Mouse (Mus musculus) ES-E14 (cell line): Measurements from ENCODE around the gene Gper1. TPM values are rescaled to one million over a fixed set of nuclear protein-coding genes. Genes with fewer than 3 reads are reported as not detected.

Experiments used
- DNase-seq: peaks from one replicate; pipeline ENCODE4 v3.0.0-alpha.2; 2013; ENCODE audit warnings: low read depth, low spot score
- H3K27ac ChIP-seq: 2 replicates; pipeline ENCODE4 v1.5.1; 2012; ENCODE audit warnings: low read depth, mild to moderate bottlenecking, low read length, moderate library complexity, mixed read lengths; ENCODE audit not compliant: poor library complexity, insufficient read depth, severe bottlenecking
- H3K36me3 ChIP-seq: 2 replicates; pipeline ENCODE4 v1.6.1; 2012; ENCODE audit warnings: mild to moderate bottlenecking, low read length, moderate library complexity, mixed read lengths; ENCODE audit not compliant: control insufficient read depth, poor library complexity, insufficient read depth, severe bottlenecking
- H3K4me1 ChIP-seq, 2 experiments: fragments of 150-350 bp in 1 of 2; sonication (generic) in 1 of 2; 2 replicates each; pipeline ENCODE4 v1.6.1; 2012; ENCODE audit warnings: low read length in 2 of 2, mild to moderate bottlenecking in 1 of 2, mixed read lengths in 1 of 2; ENCODE audit not compliant: control insufficient read depth in 2 of 2, insufficient read depth in 2 of 2, poor library complexity in 1 of 2
- H3K4me3 ChIP-seq, 2 experiments: fragments of 150-350 bp in 1 of 2; sonication (generic) in 1 of 2; 2 replicates each; pipeline ENCODE4 v1.5.1; 2012; ENCODE audit warnings: low read length in 2 of 2, low read depth in 1 of 2, mild to moderate bottlenecking in 1 of 2, mixed read lengths in 1 of 2; ENCODE audit not compliant: insufficient read depth in 1 of 2, poor library complexity in 1 of 2, severe bottlenecking in 1 of 2
- H3K9ac ChIP-seq: 2 replicates; pipeline ENCODE4 v1.6.1; 2012; ENCODE audit warnings: low read depth, mild to moderate bottlenecking, low read length, mixed read lengths; ENCODE audit not compliant: poor library complexity, insufficient read depth, severe bottlenecking
- H3K9me3 ChIP-seq: fragments of 150-350 bp; sonication (generic); 2 replicates; pipeline ENCODE4 v1.6.1; 2012; ENCODE audit warnings: low read depth, mild to moderate bottlenecking, low read length; ENCODE audit not compliant: control insufficient read depth, insufficient read depth
- CHD2 ChIP-seq: IDR thresholded peaks from 2 replicates; pipeline ENCODE4 v1.6.1; 2014; ENCODE audit warnings: mild to moderate bottlenecking, low read depth, low read length, inconsistent platforms
- HCFC1 ChIP-seq: IDR thresholded peaks from 2 replicates; pipeline ENCODE4 v1.6.1; 2012; ENCODE audit warnings: low read length, inconsistent platforms, borderline replicate concordance; ENCODE audit not compliant: insufficient read depth
- MAFK ChIP-seq: IDR thresholded peaks from 2 replicates; pipeline ENCODE4 v1.6.1; 2014; ENCODE audit warnings: mild to moderate bottlenecking, low read depth, low read length, inconsistent platforms; ENCODE audit not compliant: insufficient read depth
- ZC3H11A ChIP-seq: IDR thresholded peaks from 2 replicates; pipeline ENCODE4 v1.6.1; 2012; ENCODE audit warnings: low read depth, mild to moderate bottlenecking, inconsistent platforms, low read length, borderline replicate concordance
- ZNF384 ChIP-seq: IDR thresholded peaks from 2 replicates; pipeline ENCODE4 v1.6.1; 2012; ENCODE audit warnings: low read depth, low read length, inconsistent platforms
- in situ Hi-C, 2 experiments: fragments of 600-800 bp; cut with MboI; formaldehyde crosslinking; loops; one replicate each; pipeline ENCODE4 v1.15.1; 2025; ENCODE audit warnings: low sequenced_read_pairs in 2 of 2, inconsistent platforms in 1 of 2; ENCODE audit not compliant: unreplicated experiment in 2 of 2
- total RNA-seq: library from RNA; depleted of rRNA; stranded (reverse); fragments of 300-350 nt; gene quantifications from 2 replicates; pipeline ENCODE4 v1.2.3, GENCODE M21; 2012

Gene Gper1
- total RNA-seq, 1 experiment = 0.27 TPM

GRCm38 (mm10) chr5:139403692-139404260 lies 19.2 kb upstream of the Gper1 start:
- no peak overlapping the region for H3K9ac ChIP-seq
- H3K27ac ChIP-seq = no peak overlapping the region
- TF ChIP-seq MAFK = no peak
- TF ChIP-seq HCFC1 = no peak
- TF ChIP-seq ZC3H11A = no peak
- TF ChIP-seq CHD2 = no peak
- no peak for TF ChIP-seq ZNF384
- DNase-seq = no peak
- no peaks in the 10 kb centered on the region for H3K9me3 ChIP-seq
- peaks cover 0 to 2% of the 10 kb centered on the region in 2 experiments; a peak in 1 of 4 replicates for H3K4me1 ChIP-seq
- peaks cover 5% of the 10 kb centered on the region; the same call in 1 of the 2 replicates for H3K36me3 ChIP-seq
- H3K4me3 ChIP-seq = no peak overlapping the region
- in situ Hi-C loops = no loop called here

GRCm38 (mm10) chr5:139404801-139405401 lies 18.1 kb upstream of the Gper1 start, which contains the start of gene C130050O18Rik:
Gene C130050O18Rik, plus strand, starts transcription at chr5:139405280.
- peaks cover 5% of the 10 kb centered on the region; the same call in 1 of the 2 replicates for H3K36me3 ChIP-seq
- no peak within 1 kb of the TSS for H3K27ac ChIP-seq
- no peak for DNase-seq
- H3K9me3 ChIP-seq = no peaks in the 10 kb centered on the region
- peaks cover 0 to 2% of the 10 kb centered on the region in 2 experiments; a peak in 1 of 4 replicates for H3K4me1 ChIP-seq
- no peak for TF ChIP-seq HCFC1
- TF ChIP-seq MAFK = no peak
- TF ChIP-seq CHD2 = no peak
- TF ChIP-seq ZNF384 = no peak
- TF ChIP-seq ZC3H11A = no peak
- 0 out of 2 replicates have a peak within 1 kb of the TSS, but pooled peaks have one; percentile 7 for H3K9ac ChIP-seq
- in situ Hi-C loops = no loop called here
- no peak within 1 kb of the TSS for H3K4me3 ChIP-seq

- Histone ChIP-seq H3K4me1 (peaks cover 0 to 2% of the 10 kb centered on the region in 2 experiments; a peak in 1 of 4 replicates), H3K4me3 (no peak overlapping the region), H3K36me3 (peaks cover 5% of the 10 kb centered on the region; the same call in 1 of the 2 replicates), H3K9ac (0 out of 2 replicates have a peak overlapping the region, but pooled peaks have one; percentile 7), H3K9me3 (no peaks in the 10 kb centered on the region), H3K27ac (no peak overlapping the region)
- no peak for DNase-seq
- no peak for TF ChIP-seq ZC3H11A
- no peak for TF ChIP-seq CHD2
- in situ Hi-C loops = no loop called here
These were observed 17.5 kb upstream of the Gper1 start for GRCm38 (mm10) chr5:139405478-139405877.

- H3K36me3 ChIP-seq = peaks cover 5% of the 10 kb centered on the region; the same call in 1 of the 2 replicates
- no peak overlapping the region for H3K9ac ChIP-seq
- no peaks in the 10 kb centered on the region for H3K9me3 ChIP-seq
- TF ChIP-seq MAFK = no peak
- in situ Hi-C loops = no loop called here
- H3K4me1 ChIP-seq = peaks cover 0 to 2% of the 10 kb centered on the region in 2 experiments; a peak in 1 of 4 replicates
- no peak overlapping the region for H3K4me3 ChIP-seq
- H3K27ac ChIP-seq = no peak overlapping the region
- DNase-seq = no peak
These were observed 17.0 kb upstream of the Gper1 start for GRCm38 (mm10) chr5:139405953-139406352.
